32 mouse cellular contexts compared by ENCODE assay signal in the genomic region with DNA sequence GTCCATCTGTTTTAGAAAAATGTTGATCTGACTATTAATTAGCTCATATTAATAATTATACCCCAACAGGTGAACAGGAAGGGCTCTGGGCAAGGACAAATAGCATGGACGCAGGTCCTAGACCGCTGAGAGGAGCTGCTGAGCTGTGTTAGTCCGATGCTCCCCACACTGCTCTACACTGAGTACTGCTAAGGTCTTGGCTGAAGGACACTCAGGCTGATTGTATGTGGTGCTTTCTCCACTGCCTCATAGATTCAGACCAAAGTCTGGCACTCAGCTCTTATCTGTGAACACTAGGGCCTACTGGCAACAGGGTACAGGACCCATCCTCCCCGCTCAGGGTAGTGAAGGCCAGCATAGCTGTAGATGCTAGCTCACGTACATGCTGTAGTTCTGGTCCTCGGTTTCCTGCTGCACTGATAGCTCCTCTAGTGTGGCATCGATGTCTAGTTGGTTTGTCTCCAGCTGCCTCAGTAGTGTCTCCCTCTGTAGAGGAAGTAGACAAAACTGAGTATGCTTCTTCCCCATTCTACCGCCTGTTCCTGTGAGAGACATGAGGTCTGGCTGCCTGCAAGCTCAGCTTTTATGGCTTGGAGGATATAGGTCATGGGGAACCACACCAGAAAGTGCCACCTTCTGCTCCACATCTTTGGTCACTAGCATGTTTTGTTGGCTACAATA. TPM values are rescaled to one million over a fixed set of nuclear protein-coding genes. Genes with fewer than 3 reads are reported as not detected.
DNase-seq lines count a peak whose midpoint lies in the region; ATAC-seq lines count a peak whose summit lies in the region.
"Had no signal": no experiment of that assay in that cellular context is flagged by ENCODE, and none has a peak within 500 bp of the region (broad histone marks: within the 10 kb centered on the region; RNA-seq: fewer than 3 reads in every experiment).

No protein-coding gene starts in this region.

- no peak overlapping the region for H3K4me3 ChIP-seq in liver, embryonic 15.5 days (replicated peaks)
- H3K4me3 ChIP-seq: erythroblast, embryonic 14.5 days; heart, embryonic 13.5 days; hindbrain, embryonic 12.5 days; limb, embryonic 10.5 days; limb, embryonic 15.5 days; lung, embryonic 15.5 days; midbrain, embryonic 13.5 days; stomach, embryonic 15.5 days had no signal

- no peaks in the 10 kb centered on the region for H3K4me1 ChIP-seq in liver, embryonic 15.5 days (replicated peaks)
- H3K4me1 ChIP-seq: hindbrain, embryonic 12.5 days; lung, embryonic 15.5 days; stomach, embryonic 15.5 days had no signal

- peak; percentile 23 for DNase-seq in cerebellum, adult 9-11 months
- DNase-seq in cerebellum, adult 18-20 months = no peak
- DNase-seq in layer of hippocampus, adult 11-12 months (ENCODE audit: low spot score) = peak; percentile 41
- no peak for DNase-seq in layer of hippocampus, adult 8-10 months (ENCODE audit: low spot score in 2 of 2)
- DNase-seq in liver = no peak
- DNase-seq in brain, adult 2 months (ENCODE audit: low read depth, low spot score) = peak; percentile 30
- DNase-seq: adrenal gland, postnatal 10 days; cerebellum, adult 11-12 months; cerebellum, postnatal 14 days; heart, postnatal 36 days; kidney, adult 8-10 months; kidney, postnatal 10 days had no signal

- peaks cover 83% of the 10 kb centered on the region for H3K36me3 ChIP-seq in liver, embryonic 15.5 days (replicated peaks)

- no peak for ATAC-seq in liver, embryonic 15.5 days (ENCODE audit: insufficient read depth)
- ATAC-seq in CD4-positive, CD25-positive, alpha-beta regulatory T cell, adult 4 months = no peak
- ATAC-seq: forebrain, embryonic 16.5 days; hindbrain, postnatal 0 days; intestine, embryonic 16.5 days; midbrain, embryonic 13.5 days; Patski had no signal

- H3K27me3 ChIP-seq in liver, embryonic 15.5 days = no peaks in the 10 kb centered on the region
- H3K27me3 ChIP-seq: heart, embryonic 13.5 days; hindbrain, embryonic 12.5 days; limb, embryonic 15.5 days; lung, embryonic 15.5 days; midbrain, embryonic 13.5 days; Patski; stomach, embryonic 15.5 days had no signal

- 69% methylated on average over 8 of the region's 8 CpGs for WGBS in liver, embryonic 15.5 days (ENCODE audit: insufficient replicate concordance)

- no peak overlapping the region for H3K9ac ChIP-seq in liver, embryonic 15.5 days
- H3K9ac ChIP-seq: heart, embryonic 13.5 days; hindbrain, embryonic 12.5 days; limb, embryonic 15.5 days; lung, embryonic 15.5 days; midbrain, embryonic 13.5 days; stomach, embryonic 15.5 days had no signal

- H3K4me2 ChIP-seq in liver, embryonic 15.5 days = no peak overlapping the region
- H3K4me2 ChIP-seq: heart, embryonic 13.5 days; hindbrain, embryonic 12.5 days; limb, embryonic 15.5 days; lung, embryonic 15.5 days; midbrain, embryonic 13.5 days; stomach, embryonic 15.5 days had no signal

- H3K9me3 ChIP-seq in liver, embryonic 15.5 days (replicated peaks) = no peaks in the 10 kb centered on the region
- H3K9me3 ChIP-seq: G1E; heart, embryonic 13.5 days; hindbrain, embryonic 12.5 days; limb, embryonic 10.5 days; limb, embryonic 15.5 days; lung, embryonic 15.5 days; midbrain, embryonic 13.5 days; stomach, embryonic 15.5 days had no signal

- H3K27ac ChIP-seq in liver, embryonic 15.5 days (replicated peaks) = 0 out of 2 replicates have a peak overlapping the region, but pooled peaks have one; percentile 9
- H3K27ac ChIP-seq: heart, embryonic 13.5 days; hindbrain, embryonic 12.5 days; hindbrain, postnatal 0 days; limb, embryonic 10.5 days; limb, embryonic 15.5 days; lung, embryonic 15.5 days; midbrain, embryonic 13.5 days; stomach, embryonic 15.5 days had no signal

RNA-seq across cellular contexts. Expression of a gene that starts 6.8 kb away (rescaled TPM):
- total RNA-seq in layer of hippocampus, adult 8-10 months (2022) = 100 to 1,000 TPM in 1 of 4 experiments, 10 to 100 TPM in 3; 82.9 to 103 (median 92.4) TPM
- polyA plus RNA-seq in liver, embryonic 15.5 days (2015; fragmentation: Nextera tagmentation; extraction: Ambion mirVana) = 0.03 TPM in 1 of 2 replicates, not detected in the other
- not detected for polyA plus RNA-seq in CD4-positive, CD25-positive, alpha-beta regulatory T cell, adult 4 months (2017; shearing (Covaris generic))
- polyA plus RNA-seq: erythroblast, embryonic 14.5 days had no signal

RNA-seq across cellular contexts. Expression of a gene that starts 13.3 kb away (rescaled TPM):
- 10 to 100 TPM; 64.6 to 76.6 (median 69.6) TPM for total RNA-seq in layer of hippocampus, adult 8-10 months (2022)
- 31.2 and 36.3 TPM in 2 replicates for polyA plus RNA-seq in liver, embryonic 15.5 days (2015; fragmentation: Nextera tagmentation; extraction: Ambion mirVana)
- 10 to 100 TPM; 53.9 to 66.8 TPM for polyA plus RNA-seq in CD4-positive, CD25-positive, alpha-beta regulatory T cell, adult 4 months (2017; shearing (Covaris generic))

RNA-seq across cellular contexts. Expression of a gene that starts 13.7 kb away (rescaled TPM):
- 1 to 10 TPM in 3 of 4 experiments, under 1 TPM in 1; 0.96 to 3.8 (median 2.0) TPM for total RNA-seq in layer of hippocampus, adult 8-10 months (2022)
- 0.32 and 7.7 TPM in 2 replicates for polyA plus RNA-seq in liver, embryonic 15.5 days (2015; fragmentation: Nextera tagmentation; extraction: Ambion mirVana)
- polyA plus RNA-seq in CD4-positive, CD25-positive, alpha-beta regulatory T cell, adult 4 months (2017; shearing (Covaris generic)) = 1 to 10 TPM; 1.6 to 4.7 TPM

RNA-seq across cellular contexts. Expression of a gene that starts 20.0 kb away (rescaled TPM):
- total RNA-seq in layer of hippocampus, adult 8-10 months (2022) = 100 to 1,000 TPM; 127 to 168 (median 150) TPM
- polyA plus RNA-seq in liver, embryonic 15.5 days (2015; fragmentation: Nextera tagmentation; extraction: Ambion mirVana) = 21.7 and 23.5 TPM in 2 replicates
- 10 to 100 TPM; 17.0 to 20.1 TPM for polyA plus RNA-seq in CD4-positive, CD25-positive, alpha-beta regulatory T cell, adult 4 months (2017; shearing (Covaris generic))

RNA-seq across cellular contexts. Expression of a gene that starts 29.1 kb away (rescaled TPM):
- not detected for total RNA-seq in layer of hippocampus, adult 8-10 months (2022)
- 0.05 and 0.06 TPM in 2 replicates for polyA plus RNA-seq in liver, embryonic 15.5 days (2015; fragmentation: Nextera tagmentation; extraction: Ambion mirVana)
- not detected for polyA plus RNA-seq in CD4-positive, CD25-positive, alpha-beta regulatory T cell, adult 4 months (2017; shearing (Covaris generic))
- total RNA-seq: adrenal gland, postnatal 10 days; gastrocnemius, adult 8-10 months; gastrocnemius, postnatal 4 days; heart, postnatal 36 days; hindbrain, postnatal 0 days; left cerebral cortex, postnatal 10 days; megakaryocyte-erythroid progenitor cell, adult 5-6 weeks had no signal
- polyA plus RNA-seq: erythroblast, embryonic 14.5 days; G1E; large intestine, adult 2 months had no signal

Comparison
In these comparisons a context has a peak if more than half of its experiments do, and no peak if none do; other contexts are left out.
1. DNase-seq: peak in cerebellum, adult 9-11 months (single experiment), layer of hippocampus, adult 11-12 months (single experiment) and brain, adult 2 months (single experiment); none in cerebellum, adult 18-20 months (0 of 2), layer of hippocampus, adult 8-10 months (0 of 2) and liver (single experiment).